ENCODE assay signal across 10 mouse cellular contexts in the genomic region with DNA sequence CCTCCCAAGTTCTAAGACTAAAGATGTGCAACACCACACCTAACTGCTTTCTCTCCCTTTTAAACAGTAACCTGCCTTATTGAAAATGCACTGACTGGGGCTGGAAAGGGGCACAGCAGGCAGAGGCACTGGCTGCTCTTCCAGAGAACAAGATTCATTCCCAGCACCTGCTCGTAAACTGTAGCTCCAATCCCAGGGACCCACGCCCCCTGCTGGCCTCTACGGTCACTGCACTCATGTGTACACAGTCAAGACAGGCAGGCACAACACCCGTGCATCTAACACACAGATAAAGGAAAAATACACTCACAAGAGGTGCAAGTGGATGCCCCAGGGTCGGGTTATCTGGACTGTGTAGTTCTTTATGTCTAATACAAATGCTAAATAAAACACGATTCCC. TPM values are rescaled to one million over a fixed set of nuclear protein-coding genes. Genes with fewer than 3 reads are reported as not detected.
DNase-seq lines count a peak whose midpoint lies in the region; ATAC-seq and TF ChIP-seq lines count a peak whose summit lies in the region.
"Had no signal": no experiment of that assay in that cellular context is flagged by ENCODE, and none has a peak within 500 bp of the region (broad histone marks: within the 10 kb centered on the region; RNA-seq: fewer than 3 reads in every experiment).

No protein-coding gene starts in this region.

- H3K4me2 ChIP-seq in liver, embryonic 13.5 days = no peak overlapping the region
- H3K4me2 ChIP-seq: limb, embryonic 15.5 days had no signal

- intact Hi-C loops in heart, postnatal 25 days (cut with DNase I) = loop anchor here (5.0 kb wide), 1 partner anchor 65 kb away; a partner anchor contains a TSS

- peaks cover 1% of the 10 kb centered on the region; the same call in 1 of the 2 replicates for H3K4me1 ChIP-seq in cortical plate, adult 2 months (ENCODE audit: control insufficient read depth, insufficient read depth, low read length)
- peaks cover 6% of the 10 kb centered on the region for H3K4me1 ChIP-seq in liver, embryonic 13.5 days (replicated peaks)
- no peaks in the 10 kb centered on the region for H3K4me1 ChIP-seq in spleen, adult 2 months (ENCODE audit: control insufficient read depth, insufficient read depth, insufficient read length)
- H3K4me1 ChIP-seq: limb, embryonic 15.5 days had no signal

- peak; percentile 60 for DNase-seq in heart, postnatal 4 days
- DNase-seq in heart, postnatal 25 days (ENCODE audit: low spot score) = no peak
- DNase-seq in A20 (ENCODE audit: low read depth, low spot score) (peak; percentile 61), R1 (ENCODE audit: low read depth, low spot score) (peak; percentile 87)
- peak; percentile 63 for DNase-seq in liver, embryonic 13.5 days
- DNase-seq in spleen, adult 2 months (ENCODE audit: low read depth in 1 of 2, low spot score in 2 of 2) = peak in 1 of 2 experiments; percentile 28
- no peak for DNase-seq in frontal cortex, postnatal 14 days (ENCODE audit: low spot score in 2 of 2)

- no peaks in the 10 kb centered on the region for H3K9me3 ChIP-seq in liver, embryonic 13.5 days (replicated peaks)
- H3K9me3 ChIP-seq: limb, embryonic 15.5 days had no signal

- TF ChIP-seq CTCF in cortical plate, adult 2 months (IDR thresholded peaks at IDR 0.05; ENCODE audit: extremely low read depth, insufficient read depth, low read length) = peak; percentile 33; the same call in 1 of the 2 replicates
- TF ChIP-seq CTCF in spleen, adult 2 months (IDR thresholded peaks at IDR 0.05; ENCODE audit: extremely low read depth, insufficient read depth, insufficient read length, insufficient replicate concordance) = peak; percentile 55; the same call in 1 of the 2 replicates

- H3K27ac ChIP-seq in cortical plate, adult 2 months (ENCODE audit: insufficient read depth, low read length) = no peak overlapping the region
- no peak overlapping the region for H3K27ac ChIP-seq in liver, embryonic 13.5 days
- no peak overlapping the region for H3K27ac ChIP-seq in spleen, adult 2 months (ENCODE audit: insufficient read depth, low read length)
- H3K27ac ChIP-seq: limb, embryonic 15.5 days had no signal

- ATAC-seq in liver, embryonic 13.5 days (ENCODE audit: low read depth) = no peak

- no peak for TF ChIP-seq POLR2A in cortical plate, adult 2 months (IDR thresholded peaks at IDR 0.05; ENCODE audit: extremely low read depth, insufficient read depth, low read length)
- no peak for TF ChIP-seq POLR2A in spleen, adult 2 months (IDR thresholded peaks at IDR 0.05; ENCODE audit: low read depth, low read length)

- no peak overlapping the region for H3K4me3 ChIP-seq in cortical plate, adult 2 months (ENCODE audit: insufficient read depth, low read length)
- H3K4me3 ChIP-seq in liver, embryonic 13.5 days (replicated peaks) = no peak overlapping the region
- H3K4me3 ChIP-seq in spleen, adult 2 months (ENCODE audit: extremely low read depth, insufficient read depth, insufficient read length) = no peak overlapping the region
- H3K4me3 ChIP-seq: erythroblast, embryonic 14.5 days; limb, embryonic 15.5 days had no signal

- no peak overlapping the region for H3K9ac ChIP-seq in liver, embryonic 13.5 days
- H3K9ac ChIP-seq: limb, embryonic 15.5 days had no signal

- 41% methylated on average over 6 of the region's 6 CpGs for WGBS in liver, embryonic 13.5 days (ENCODE audit: insufficient replicate concordance)
- WGBS in spleen, adult 2 months = 69% methylated on average over 6 of the region's 6 CpGs

- no peaks in the 10 kb centered on the region for H3K36me3 ChIP-seq in liver, embryonic 13.5 days
- no peaks in the 10 kb centered on the region for H3K36me3 ChIP-seq in spleen, adult 2 months (ENCODE audit: control insufficient read depth, insufficient read depth, low read length)

- no peaks in the 10 kb centered on the region for H3K27me3 ChIP-seq in liver, embryonic 13.5 days
- no peaks in the 10 kb centered on the region for H3K27me3 ChIP-seq in spleen, adult 2 months (ENCODE audit: control insufficient read depth, insufficient read depth, low read length)
- H3K27me3 ChIP-seq: limb, embryonic 15.5 days had no signal

RNA-seq across cellular contexts. Expression of a gene that starts 31.7 kb away (rescaled TPM):
- total RNA-seq in heart, postnatal 4 days (2021) = 10 to 100 TPM; 67.6 to 71.1 TPM
- 10 to 100 TPM; 36.6 to 41.5 TPM for total RNA-seq in heart, postnatal 25 days (2021)
- polyA plus RNA-seq in cortical plate, adult 2 months (2012; rRNA removed) = 25.5 and 27.0 TPM in 2 replicates
- polyA plus RNA-seq in liver, embryonic 13.5 days (2015; fragmentation: Nextera tagmentation; extraction: Ambion mirVana) = 26.9 and 28.9 TPM in 2 replicates
- 17.7 and 26.1 TPM in 2 replicates for polyA plus RNA-seq in spleen, adult 2 months (2012; rRNA removed)

RNA-seq across cellular contexts. Expression of a gene that starts 35.5 kb away (rescaled TPM):
- 1 to 10 TPM; 3.4 to 4.0 TPM for total RNA-seq in heart, postnatal 4 days (2021)
- 1 to 10 TPM; 7.1 to 9.3 TPM for total RNA-seq in heart, postnatal 25 days (2021)
- 7.1 and 7.5 TPM in 2 replicates for polyA plus RNA-seq in cortical plate, adult 2 months (2012; rRNA removed)
- polyA plus RNA-seq in liver, embryonic 13.5 days (2015; fragmentation: Nextera tagmentation; extraction: Ambion mirVana) = 1.8 and 2.2 TPM in 2 replicates
- polyA plus RNA-seq in spleen, adult 2 months (2012; rRNA removed) = 0.91 and 1.4 TPM in 2 replicates

RNA-seq across cellular contexts. Expression of a gene that starts 54.9 kb away (rescaled TPM):
- total RNA-seq in heart, postnatal 4 days (2021) = not detected
- total RNA-seq in heart, postnatal 25 days (2021) = not detected
- not detected in 2 replicates for polyA plus RNA-seq in cortical plate, adult 2 months (2012; rRNA removed)
- 0.07 and 0.16 TPM in 2 replicates for polyA plus RNA-seq in liver, embryonic 13.5 days (2015; fragmentation: Nextera tagmentation; extraction: Ambion mirVana)
- not detected in 2 replicates for polyA plus RNA-seq in spleen, adult 2 months (2012; rRNA removed)

Comparison
In these comparisons a context has a peak if more than half of its experiments do, and no peak if none do; other contexts are left out.
1. DNase-seq: peak in heart, postnatal 4 days (single experiment), A20 (single experiment), R1 (single experiment) and liver, embryonic 13.5 days (single experiment); none in heart, postnatal 25 days (single experiment) and frontal cortex, postnatal 14 days (0 of 2).